Mouse (Mus musculus): ENCODE measurements around the gene Lamb2.

DNA sequence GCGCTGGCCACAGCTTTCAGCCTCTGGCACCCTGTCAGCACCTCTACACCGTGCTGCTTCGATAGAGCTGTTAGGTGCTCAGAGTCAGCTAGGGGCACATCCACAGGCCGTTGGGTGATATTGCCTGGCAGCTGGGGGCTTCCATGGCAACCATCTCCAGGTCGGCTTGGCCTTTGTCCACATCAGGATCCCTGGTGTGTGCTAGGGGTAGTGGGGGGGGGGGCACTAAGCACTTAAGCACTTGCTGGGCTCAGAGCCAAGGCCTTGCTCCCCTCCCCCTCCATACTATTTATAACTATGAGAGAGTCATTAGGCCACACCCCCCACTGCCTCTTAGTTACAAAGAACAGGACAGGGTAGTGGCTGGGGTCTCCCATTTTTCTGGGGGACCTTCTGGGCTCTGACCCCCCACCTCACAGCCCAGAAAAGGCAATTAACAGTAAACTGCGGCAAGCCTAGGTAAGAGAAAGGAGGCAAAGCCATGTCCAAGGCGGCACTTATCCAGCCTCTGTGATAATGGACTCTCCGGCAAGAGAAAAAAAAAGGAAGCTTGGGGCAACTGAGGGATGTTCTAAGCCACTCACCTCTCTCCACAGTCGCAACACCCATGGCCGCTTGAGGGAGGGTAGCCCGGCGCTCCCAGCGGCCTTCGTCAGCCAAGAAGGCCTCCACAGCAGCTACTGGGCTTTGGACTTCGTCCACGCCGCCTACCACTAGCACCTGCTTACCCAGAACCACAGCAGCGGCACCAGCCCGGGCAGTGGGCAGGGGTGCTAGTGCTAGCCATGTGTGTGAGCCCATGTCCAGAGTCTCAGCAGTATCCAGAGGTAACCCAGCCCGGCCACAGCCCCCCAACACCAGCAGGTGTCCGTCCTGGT is 29.0 kb upstream of the Lamb2 start:
- TF ChIP-seq CTCF (IDR thresholded peaks at IDR 0.05), result no peak
- TF ChIP-seq EP300 (IDR thresholded peaks at IDR 0.05), result no peak
